In genomic region chr2:93706825-93707224, GRCm38 (mm10) we compare ENCODE assay signal across 23 mouse cellular contexts.
DNase-seq lines count a peak whose midpoint lies in the region; ATAC-seq and TF ChIP-seq lines count a peak whose summit lies in the region.
"Had no signal": no experiment of that assay in that cellular context is flagged by ENCODE, and none has a peak within 500 bp of the region (broad histone marks: within the 10 kb centered on the region; RNA-seq: fewer than 3 reads in every experiment).

No protein-coding gene starts in this region.

- WGBS in neural tube, embryonic 15.5 days: 73% methylated on average over 3 of the region's 3 CpGs

- H3K9me3 ChIP-seq in neural tube, embryonic 15.5 days (replicated peaks): no peaks in the 10 kb centered on the region
- H3K9me3 ChIP-seq: embryonic facial prominence, embryonic 10.5 days; embryonic facial prominence, embryonic 12.5 days; forebrain, embryonic 13.5 days; forebrain, embryonic 15.5 days; G1E had no signal

- H3K36me3 ChIP-seq in neural tube, embryonic 15.5 days: peaks cover 8% of the 10 kb centered on the region
- H3K36me3 ChIP-seq: forebrain, embryonic 15.5 days had no signal

- no peak for TF ChIP-seq CTCF in left cerebral cortex, adult 2 months (IDR thresholded peaks at IDR 0.05)

- H3K27ac ChIP-seq in left cerebral cortex, adult 2 months: peak overlapping the region; percentile 75
- H3K27ac ChIP-seq in neural tube, embryonic 15.5 days (replicated peaks): no peak overlapping the region
- H3K27ac ChIP-seq: embryonic facial prominence, embryonic 10.5 days; embryonic facial prominence, embryonic 12.5 days; forebrain, embryonic 13.5 days; forebrain, embryonic 15.5 days had no signal

- H3K4me2 ChIP-seq in neural tube, embryonic 15.5 days: no peak overlapping the region
- H3K4me2 ChIP-seq: embryonic facial prominence, embryonic 12.5 days; forebrain, embryonic 13.5 days; forebrain, embryonic 15.5 days had no signal

- intact Hi-C loops in left cerebral cortex, adult 2 months (cut with DNase I): no loop called here

- H3K27me3 ChIP-seq in neural tube, embryonic 15.5 days (replicated peaks): no peaks in the 10 kb centered on the region
- H3K27me3 ChIP-seq: CH12.LX; embryonic facial prominence, embryonic 12.5 days; forebrain, embryonic 13.5 days; forebrain, embryonic 15.5 days; Patski had no signal

- no peak overlapping the region for H3K9ac ChIP-seq in neural tube, embryonic 15.5 days (replicated peaks)
- H3K9ac ChIP-seq: embryonic facial prominence, embryonic 12.5 days; forebrain, embryonic 13.5 days; forebrain, embryonic 15.5 days had no signal

- no peak overlapping the region for H3K4me3 ChIP-seq in left cerebral cortex, adult 2 months
- H3K4me3 ChIP-seq in neural tube, embryonic 15.5 days (replicated peaks): no peak overlapping the region
- H3K4me3 ChIP-seq: embryonic facial prominence, embryonic 10.5 days; embryonic facial prominence, embryonic 12.5 days; forebrain, embryonic 13.5 days; forebrain, embryonic 15.5 days had no signal

- no peak for DNase-seq in left cerebral cortex, adult 2 months (ENCODE audit: extremely low spot score in 1 of 2, low spot score in 2 of 2)
- no peak for DNase-seq in left cerebral cortex, adult 9 months (ENCODE audit: low spot score in 2 of 2)
- no peak for DNase-seq in neural tube, embryonic 10.5 days (ENCODE audit: extremely low spot score, low spot score)
- DNase-seq in urinary bladder, adult 2 months (ENCODE audit: low spot score): no peak
- DNase-seq: adrenal gland, adult 8-10 months; adrenal gland, postnatal 14 days; adrenal gland, postnatal 36 days; B cell, adult 2 months; cerebellum, adult 11-12 months; cerebellum, adult 2 months; cerebellum, adult 9-10 months; cerebellum, postnatal 10 days; cerebellum, postnatal 25 days had no signal

- ATAC-seq in neural tube, embryonic 15.5 days (ENCODE audit: low FRiP score): 0 out of 2 replicates have a peak, but pooled peaks have one; percentile 16
- ATAC-seq: activated CD4-positive, CD25-positive, alpha-beta regulatory T cell, adult 4 months; CD4-positive, CD25-positive, alpha-beta regulatory T cell, adult 4 months; forebrain, embryonic 13.5 days; forebrain, embryonic 15.5 days; Patski had no signal

- peaks cover 13% of the 10 kb centered on the region for H3K4me1 ChIP-seq in neural tube, embryonic 15.5 days
- H3K4me1 ChIP-seq: forebrain, embryonic 13.5 days; forebrain, embryonic 15.5 days had no signal
